Mouse (Mus musculus) neural tube, embryonic 15.5 days (tissue): Measurements from ENCODE around the gene Grin2a. TPM values are rescaled to one million over a fixed set of nuclear protein-coding genes. Genes with fewer than 3 reads are reported as not detected.

Source experiments
- ATAC-seq: fragments of 200-750 bp; cut with Nextera tagmentation; 2 replicates; pipeline ENCODE4 v1.8.0; 2017; ENCODE audit warnings: mild to moderate bottlenecking, moderate TSS enrichment, moderate library complexity; ENCODE audit not compliant: low FRiP score
- H3K27ac ChIP-seq: fragments of 300-500 bp; sonication (generic); replicated peaks from 2 replicates; pipeline ENCODE4 v1.5.1; 2015; ENCODE audit warnings: mild to moderate bottlenecking, inconsistent platforms
- H3K27me3 ChIP-seq: fragments of 300-500 bp; sonication (generic); replicated peaks from 2 replicates; pipeline ENCODE4 v1.6.1; 2015; ENCODE audit warnings: inconsistent platforms
- H3K36me3 ChIP-seq: fragments of 300-500 bp; sonication (generic); 2 replicates; pipeline ENCODE4 v1.6.1; 2015; ENCODE audit warnings: inconsistent platforms
- H3K4me1 ChIP-seq: fragments of 300-500 bp; sonication (generic); 2 replicates; pipeline ENCODE4 v1.6.1; 2015; ENCODE audit warnings: inconsistent platforms
- H3K4me2 ChIP-seq: fragments of 300-500 bp; sonication (generic); 2 replicates; pipeline ENCODE4 v1.6.1; 2015; ENCODE audit warnings: inconsistent platforms, mild to moderate bottlenecking, moderate library complexity
- H3K4me3 ChIP-seq: fragments of 300-500 bp; sonication (generic); replicated peaks from 2 replicates; pipeline ENCODE4 v1.5.1; 2015; ENCODE audit warnings: mild to moderate bottlenecking, inconsistent platforms
- H3K9ac ChIP-seq: fragments of 300-500 bp; sonication (generic); replicated peaks from 2 replicates; pipeline ENCODE4 v1.6.1; 2015; ENCODE audit warnings: mild to moderate bottlenecking, inconsistent platforms
- H3K9me3 ChIP-seq: fragments of 300-500 bp; sonication (generic); replicated peaks from 2 replicates; pipeline ENCODE4 v1.6.1; 2016; ENCODE audit warnings: inconsistent platforms
- WGBS: fragments of 180-500 bp; shearing (Covaris S2); methylation state at CpG from one replicate; pipeline ENCODE4 v1.1.7; 2015; ENCODE audit warnings: mixed read lengths; 5-methylcytosine and 5-hydroxymethylcytosine counted together
- polyA plus RNA-seq: library from polyadenylated mRNA; unstranded; fragments of >200 nt; fragmentation: Nextera tagmentation; extraction: Ambion mirVana; gene quantifications from 2 replicates; pipeline ENCODE4 v1.2.1, GENCODE M21; 2015

Grin2a gene
- polyA plus RNA-seq, 1 experiment from 2014 or later: 15.6 TPM

DNA sequence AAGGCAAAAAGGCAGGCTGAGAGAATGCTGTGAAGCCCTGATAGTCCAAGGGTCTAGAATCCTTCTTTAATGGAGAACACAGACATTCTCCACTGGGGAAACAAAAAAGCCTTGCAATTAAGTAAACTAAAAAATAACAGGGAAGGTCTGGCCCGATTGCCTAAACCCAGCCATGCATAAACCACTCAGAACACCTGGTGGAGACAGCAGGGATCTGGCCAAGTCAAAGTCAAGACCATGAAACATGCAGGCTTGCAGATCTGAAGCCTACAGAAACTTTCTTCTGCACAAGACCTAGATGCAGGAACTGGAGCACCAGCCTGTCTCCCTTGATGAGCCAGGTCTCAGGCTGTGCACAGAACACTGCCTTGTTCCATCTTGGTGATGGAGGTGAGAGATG lies 36.0 kb downstream of the Grin2a start:
- no peak overlapping the region for H3K4me3 ChIP-seq
- no peak overlapping the region for H3K9ac ChIP-seq
- no peaks in the 10 kb centered on the region for H3K9me3 ChIP-seq
- no peaks in the 10 kb centered on the region for H3K4me1 ChIP-seq
- no peaks in the 10 kb centered on the region for H3K36me3 ChIP-seq
- H3K27me3 ChIP-seq: no peaks in the 10 kb centered on the region
- WGBS: 62% methylated on average over 1 of the region's 1 CpGs
- H3K4me2 ChIP-seq: no peak overlapping the region
- H3K27ac ChIP-seq: no peak overlapping the region
- ATAC-seq: no peak

DNA sequence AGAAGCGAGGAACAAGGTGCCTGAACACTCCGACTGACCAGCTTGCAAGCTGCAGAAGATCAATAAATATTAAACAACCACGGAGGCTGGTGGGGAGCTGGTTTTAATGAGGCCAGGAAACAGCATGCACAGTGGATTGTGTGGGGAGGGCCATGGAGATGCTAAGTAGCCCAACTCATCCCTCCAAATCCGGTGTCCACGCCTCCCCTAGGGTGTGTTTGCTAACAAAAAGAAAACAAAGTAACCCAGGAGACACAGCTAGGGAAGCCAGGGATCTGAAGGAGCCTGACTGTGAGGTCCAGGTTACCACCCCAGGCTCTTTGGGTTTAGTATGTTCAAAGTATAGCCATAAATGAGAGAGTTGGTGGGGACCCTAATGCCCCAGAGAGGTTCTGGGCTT lies 41.1 kb downstream of the Grin2a start:
- Histone ChIP-seq H3K36me3 (no peaks in the 10 kb centered on the region), H3K4me3 (no peak overlapping the region), H3K4me1 (no peaks in the 10 kb centered on the region), H3K4me2 (no peak overlapping the region), H3K27me3 (no peaks in the 10 kb centered on the region), H3K9me3 (no peaks in the 10 kb centered on the region), H3K27ac (no peak overlapping the region), H3K9ac (no peak overlapping the region)
- whole genome bisulfite sequencing: 36% methylated on average over 5 of the region's 5 CpGs
- ATAC-seq: no peak

DNA sequence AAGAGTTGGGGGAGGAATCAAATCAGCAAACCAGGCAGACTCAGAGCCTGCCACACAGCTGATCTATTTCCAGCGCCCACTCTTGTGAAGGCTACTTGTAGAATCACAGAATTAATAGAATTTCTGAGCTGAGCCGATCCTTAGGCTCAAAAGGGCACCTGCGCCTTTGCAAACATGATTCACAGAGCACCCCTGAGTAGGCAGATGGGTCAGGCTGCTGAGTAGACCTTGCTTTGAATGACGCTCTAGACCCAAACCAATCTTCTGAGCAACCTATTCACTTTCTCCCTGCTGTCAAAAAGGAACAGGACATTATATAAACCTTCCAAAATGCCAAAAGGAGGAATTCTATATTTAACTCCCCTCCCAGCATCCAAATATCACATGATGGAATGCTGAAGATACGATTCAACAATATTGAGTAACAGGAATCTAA lies 41.9 kb downstream of the Grin2a start:
- no peaks in the 10 kb centered on the region for H3K9me3 ChIP-seq
- no peaks in the 10 kb centered on the region for H3K27me3 ChIP-seq
- H3K36me3 ChIP-seq: no peaks in the 10 kb centered on the region
- 89% methylated on average over 5 of the region's 5 CpGs for WGBS
- H3K9ac ChIP-seq: no peak overlapping the region
- H3K4me3 ChIP-seq: no peak overlapping the region
- H3K27ac ChIP-seq: no peak overlapping the region
- no peak overlapping the region for H3K4me2 ChIP-seq
- ATAC-seq: no peak
- no peaks in the 10 kb centered on the region for H3K4me1 ChIP-seq

DNA sequence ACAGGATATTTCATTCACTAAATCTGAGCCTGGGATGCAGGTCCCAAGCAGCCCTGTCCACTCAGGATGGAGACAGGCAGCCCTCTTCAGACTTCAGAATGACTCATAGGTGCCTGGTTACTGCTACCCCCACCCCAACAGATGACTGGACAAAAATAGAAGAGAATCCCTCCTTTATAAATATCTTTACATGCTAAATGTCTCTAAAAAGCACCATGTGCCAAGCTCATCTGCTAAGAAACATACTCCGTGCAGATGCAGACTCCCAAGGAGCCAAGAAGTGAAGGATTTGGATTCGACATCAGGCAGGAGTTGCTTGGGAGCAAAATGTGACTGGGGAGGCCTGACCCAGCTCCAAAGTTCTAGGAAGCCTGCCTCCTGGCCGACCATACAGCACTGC lies 46.1 kb downstream of the Grin2a start:
- Histone ChIP-seq H3K36me3 (no peaks in the 10 kb centered on the region), H3K27me3 (no peaks in the 10 kb centered on the region), H3K27ac (no peak overlapping the region), H3K9me3 (no peaks in the 10 kb centered on the region), H3K4me2 (no peak overlapping the region), H3K9ac (no peak overlapping the region), H3K4me1 (no peaks in the 10 kb centered on the region), H3K4me3 (no peak overlapping the region)
- ATAC-seq: no peak
- WGBS: 84% methylated on average over 3 of the region's 3 CpGs

DNA sequence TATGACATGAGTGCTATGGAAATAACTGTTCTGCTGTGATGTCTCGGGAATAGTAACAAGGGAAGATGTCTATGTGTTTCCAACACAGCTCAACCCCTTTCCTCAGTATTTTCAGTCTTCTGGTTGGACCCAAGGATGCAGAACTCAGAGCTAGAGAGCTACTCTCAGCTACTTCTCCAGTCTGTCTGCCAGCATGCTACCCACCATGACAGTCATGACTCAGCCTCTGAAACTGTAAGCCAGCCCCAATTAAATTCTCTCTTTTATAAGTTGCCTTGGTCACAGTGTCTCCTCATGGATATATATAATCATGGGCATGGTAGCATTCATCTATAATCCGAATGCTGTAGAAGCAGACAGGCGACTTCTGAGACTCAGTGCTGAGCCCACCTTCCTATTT lies 47.9 kb downstream of the Grin2a start:
- H3K9ac ChIP-seq: no peak overlapping the region
- no peaks in the 10 kb centered on the region for H3K4me1 ChIP-seq
- no peak overlapping the region for H3K27ac ChIP-seq
- WGBS: 88% methylated on average over 3 of the region's 3 CpGs
- no peak for ATAC-seq
- no peaks in the 10 kb centered on the region for H3K9me3 ChIP-seq
- no peaks in the 10 kb centered on the region for H3K27me3 ChIP-seq
- no peak overlapping the region for H3K4me3 ChIP-seq
- no peaks in the 10 kb centered on the region for H3K36me3 ChIP-seq
- no peak overlapping the region for H3K4me2 ChIP-seq

DNA sequence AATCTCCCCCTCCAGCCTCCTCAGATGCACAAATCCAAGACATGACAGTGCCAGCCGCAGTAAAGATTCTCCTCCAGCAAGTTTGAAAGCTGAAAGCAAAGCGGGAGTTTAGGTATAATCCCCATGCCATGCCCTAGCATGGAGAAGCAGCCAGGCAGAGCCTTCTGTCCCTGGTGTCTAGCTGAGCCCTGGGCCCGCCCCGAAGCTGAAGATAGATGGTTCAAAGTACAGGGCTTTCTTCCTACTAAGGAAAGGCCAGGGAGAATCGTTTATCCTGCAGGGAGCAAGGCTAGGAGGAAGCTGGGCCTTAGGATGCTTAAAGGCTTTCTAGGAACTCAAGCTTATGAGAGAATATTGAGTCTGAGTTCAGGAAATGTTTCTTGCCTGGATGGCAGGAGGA lies 50.5 kb downstream of the Grin2a start:
- WGBS: 79% methylated on average over 5 of the region's 5 CpGs

DNA sequence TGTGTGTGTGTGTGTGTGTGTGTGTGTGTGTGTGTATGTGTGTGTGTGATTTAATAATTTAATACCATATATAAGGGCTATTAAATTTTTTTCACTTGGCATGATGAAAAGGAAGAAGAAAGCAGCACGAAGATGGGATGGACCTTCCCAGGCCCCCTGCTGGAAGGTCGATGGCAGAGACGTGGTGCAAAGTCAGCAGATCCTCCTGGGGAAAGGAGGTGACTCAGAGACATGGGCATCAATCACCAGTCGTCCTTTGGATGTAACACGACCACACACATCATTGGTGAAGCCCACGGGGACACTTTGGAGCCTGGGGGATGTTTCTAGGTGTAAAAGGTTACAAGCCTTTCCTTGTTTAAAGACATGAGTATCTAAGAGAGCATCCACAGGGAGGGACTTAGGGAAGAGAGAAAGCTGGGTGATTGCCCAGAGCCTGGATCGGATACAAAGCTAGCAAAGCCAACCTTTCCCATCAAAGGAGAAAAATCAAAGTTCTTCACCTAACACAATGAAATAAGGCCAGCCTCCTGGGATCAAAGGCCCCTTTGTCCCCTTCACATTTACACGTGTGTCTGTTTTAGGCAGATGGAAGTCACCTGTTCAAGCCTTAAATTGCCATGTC lies 53.9 kb downstream of the Grin2a start:
- no peak for ATAC-seq
- 52% methylated on average over 8 of the region's 8 CpGs for WGBS
- H3K4me2 ChIP-seq: no peak overlapping the region

More for the DNA sequence above, 50.5 kb downstream of the Grin2a start:
- Histone ChIP-seq H3K27me3 (no peaks in the 10 kb centered on the region), H3K4me2 (no peak overlapping the region), H3K27ac (no peak overlapping the region), H3K4me3 (no peak overlapping the region), H3K9ac (no peak overlapping the region), H3K9me3 (no peaks in the 10 kb centered on the region), H3K36me3 (no peaks in the 10 kb centered on the region), H3K4me1 (no peaks in the 10 kb centered on the region)
- ATAC-seq: no peak

DNA sequence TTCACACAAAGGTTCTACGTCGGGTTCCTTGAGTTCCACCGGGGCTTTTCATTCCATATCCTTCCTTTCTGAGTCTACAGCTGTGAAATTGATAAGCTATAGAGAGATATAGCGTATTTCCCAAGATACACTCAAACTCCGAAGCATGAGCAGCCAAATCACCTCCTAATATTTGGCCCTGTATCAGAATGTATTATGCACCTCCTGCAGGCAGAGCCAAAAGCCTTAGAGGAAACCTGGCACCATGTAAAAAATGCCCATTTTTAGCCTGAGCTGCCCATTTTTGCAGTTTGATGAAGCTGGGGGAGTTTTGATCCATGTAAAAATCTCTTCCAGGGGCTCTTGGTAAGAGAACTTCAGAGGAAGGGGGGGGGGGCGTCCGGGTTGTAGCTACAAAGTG lies 54.6 kb downstream of the Grin2a start:
- H3K4me3 ChIP-seq: no peak overlapping the region
- no peaks in the 10 kb centered on the region for H3K27me3 ChIP-seq
- no peaks in the 10 kb centered on the region for H3K9me3 ChIP-seq
- H3K4me2 ChIP-seq: no peak overlapping the region
- H3K27ac ChIP-seq: no peak overlapping the region
- H3K9ac ChIP-seq: no peak overlapping the region
- H3K36me3 ChIP-seq: no peaks in the 10 kb centered on the region
- 90% methylated on average over 7 of the region's 7 CpGs for WGBS
- no peaks in the 10 kb centered on the region for H3K4me1 ChIP-seq
- no peak for ATAC-seq

More for the DNA sequence above, 53.9 kb downstream of the Grin2a start:
- H3K36me3 ChIP-seq: no peaks in the 10 kb centered on the region
- no peak overlapping the region for H3K27ac ChIP-seq
- H3K9me3 ChIP-seq: no peaks in the 10 kb centered on the region
- H3K4me1 ChIP-seq: no peaks in the 10 kb centered on the region
- H3K27me3 ChIP-seq: no peaks in the 10 kb centered on the region
- no peak overlapping the region for H3K9ac ChIP-seq
- no peak overlapping the region for H3K4me3 ChIP-seq

DNA sequence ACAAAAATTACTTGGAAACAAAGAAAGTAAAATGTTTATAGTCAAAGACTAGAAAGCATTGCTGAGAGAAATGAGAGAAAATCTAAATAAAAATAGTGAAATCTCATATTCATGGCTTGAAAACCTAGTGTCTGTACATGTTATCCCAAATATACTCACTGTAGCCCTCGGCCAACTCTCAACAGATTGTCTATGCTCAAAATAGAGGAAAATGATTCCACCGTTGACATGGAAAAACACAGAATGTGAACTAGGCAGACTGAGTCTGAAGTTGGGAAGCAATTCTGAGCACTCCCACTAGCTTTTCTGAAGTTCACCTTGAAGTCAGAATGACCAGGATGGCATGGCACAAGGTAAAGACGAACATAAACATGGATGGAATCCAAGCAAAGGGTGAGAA lies 84.7 kb downstream of the Grin2a start:
- 89% methylated on average over 3 of the region's 3 CpGs for WGBS
- Histone ChIP-seq H3K36me3 (no peaks in the 10 kb centered on the region), H3K4me1 (no peaks in the 10 kb centered on the region), H3K4me2 (no peak overlapping the region), H3K4me3 (no peak overlapping the region), H3K27ac (no peak overlapping the region), H3K9me3 (no peaks in the 10 kb centered on the region), H3K27me3 (no peaks in the 10 kb centered on the region), H3K9ac (no peak overlapping the region)
- no peak for ATAC-seq

DNA sequence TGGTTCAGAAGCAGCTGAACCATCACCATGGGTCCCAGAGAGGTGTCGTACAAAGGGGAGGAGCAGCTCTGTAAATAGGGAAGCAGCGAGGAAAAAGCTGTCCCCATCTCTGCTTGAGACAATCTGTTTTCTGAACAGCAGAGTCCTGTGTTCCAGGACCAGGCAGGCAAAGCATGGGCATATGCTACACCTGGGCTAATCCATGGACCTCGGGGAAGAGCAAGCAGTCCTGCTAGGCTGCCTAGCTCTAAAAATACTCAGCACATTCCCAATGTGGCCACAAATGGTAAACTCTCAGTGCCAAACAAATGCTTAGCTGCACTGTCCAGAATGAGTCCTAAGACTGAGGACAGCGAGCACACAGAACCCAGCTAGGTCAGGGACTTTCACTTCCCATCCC lies 86.1 kb downstream of the Grin2a start:
- H3K4me1 ChIP-seq: no peaks in the 10 kb centered on the region
- WGBS: 82% methylated on average over 4 of the region's 4 CpGs
- H3K9ac ChIP-seq: no peak overlapping the region
- H3K27ac ChIP-seq: no peak overlapping the region
- H3K4me2 ChIP-seq: no peak overlapping the region
- H3K27me3 ChIP-seq: no peaks in the 10 kb centered on the region
- no peak for ATAC-seq
- no peaks in the 10 kb centered on the region for H3K36me3 ChIP-seq
- H3K9me3 ChIP-seq: no peaks in the 10 kb centered on the region
- H3K4me3 ChIP-seq: no peak overlapping the region

DNA sequence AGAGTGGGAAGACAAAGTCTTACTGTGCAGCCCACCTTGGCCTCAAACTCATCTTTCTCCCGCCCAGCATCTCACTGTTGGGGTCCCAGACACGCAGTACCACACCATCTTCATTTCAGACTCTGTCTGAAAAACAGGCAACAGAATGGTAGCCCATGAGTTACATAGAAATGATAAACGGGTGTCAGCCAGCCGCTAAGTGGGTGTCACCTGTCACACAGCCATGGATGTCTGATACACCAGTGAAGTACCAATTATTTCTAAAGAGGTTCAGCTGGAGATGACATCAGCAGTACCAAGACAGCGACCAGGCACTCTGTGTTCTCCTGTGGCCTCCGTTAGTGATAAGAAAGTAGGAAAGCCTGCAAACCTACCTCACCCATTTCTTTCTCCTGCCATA lies 90.9 kb downstream of the Grin2a start:
- Histone ChIP-seq H3K27ac (no peak overlapping the region), H3K27me3 (no peaks in the 10 kb centered on the region), H3K4me3 (no peak overlapping the region), H3K9ac (no peak overlapping the region), H3K9me3 (no peaks in the 10 kb centered on the region), H3K36me3 (no peaks in the 10 kb centered on the region), H3K4me2 (no peak overlapping the region), H3K4me1 (no peaks in the 10 kb centered on the region)
- 92% methylated on average over 6 of the region's 6 CpGs for WGBS
- ATAC-seq: no peak

DNA sequence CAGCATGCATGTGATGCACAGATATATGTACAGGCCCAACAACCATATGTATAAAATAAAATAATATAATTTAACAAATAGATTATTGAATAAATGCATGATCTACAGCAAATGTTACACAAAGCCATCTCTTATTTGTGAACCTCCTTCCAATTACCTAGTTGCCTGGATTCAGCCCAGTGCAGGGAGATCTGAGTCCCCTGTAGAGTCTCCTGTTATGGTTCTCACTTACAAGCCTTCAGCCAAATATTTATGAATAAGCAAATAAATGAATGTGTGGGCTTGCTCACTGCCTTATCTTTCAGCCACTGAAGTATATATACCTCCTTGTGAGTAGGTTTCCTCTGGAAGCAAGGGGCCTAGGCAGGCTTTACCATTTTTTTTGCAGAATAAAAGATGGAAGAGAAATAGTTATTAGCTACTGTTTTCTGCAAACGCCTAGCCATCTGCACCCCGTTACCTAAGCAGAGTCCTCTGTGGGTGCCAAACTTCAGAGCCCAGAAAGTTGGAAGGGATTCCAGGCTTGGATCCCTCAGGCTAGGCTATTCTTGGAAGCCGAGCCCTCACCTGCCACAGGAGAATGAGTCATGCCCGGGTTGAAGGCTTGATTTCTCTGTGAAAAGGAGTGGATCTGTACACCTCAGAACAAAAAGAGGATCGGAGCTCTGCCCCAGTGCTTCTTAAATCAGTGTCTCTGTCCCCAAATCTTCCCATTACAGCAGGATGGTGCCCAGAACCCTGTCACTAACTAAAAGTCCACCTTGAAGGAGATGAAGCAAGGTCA lies 92.5 kb downstream of the Grin2a start:
- Histone ChIP-seq H3K9ac (no peak overlapping the region), H3K4me2 (no peak overlapping the region), H3K27ac (no peak overlapping the region), H3K4me1 (no peaks in the 10 kb centered on the region), H3K36me3 (no peaks in the 10 kb centered on the region), H3K27me3 (no peaks in the 10 kb centered on the region), H3K4me3 (no peak overlapping the region), H3K9me3 (no peaks in the 10 kb centered on the region)
- ATAC-seq: no peak
- 86% methylated on average over 5 of the region's 5 CpGs for WGBS
